Mouse (Mus musculus): ENCODE data around the gene Gdpgp1.

- TF ChIP-seq CTCF (IDR thresholded peaks at IDR 0.05; ENCODE audit: borderline replicate concordance, control insufficient read depth, extremely low read depth, insufficient read depth, low read length, poor library complexity) (no peak), POLR2A (IDR thresholded peaks at IDR 0.05; ENCODE audit: control insufficient read depth, extremely low read depth, insufficient read depth, low read length, poor library complexity) (no peak)
These were observed 5.6 kb upstream of the Gdpgp1 start for GRCm38 (mm10) chr7:80227065-80227464.
